Mouse (Mus musculus) right cerebral cortex, postnatal 14 days (tissue): Measurements from ENCODE around the gene Dusp28.

Source experiments
- DNase-seq: peaks from one replicate; pipeline ENCODE4 v3.0.0; 2022

Gene Dusp28

DNA sequence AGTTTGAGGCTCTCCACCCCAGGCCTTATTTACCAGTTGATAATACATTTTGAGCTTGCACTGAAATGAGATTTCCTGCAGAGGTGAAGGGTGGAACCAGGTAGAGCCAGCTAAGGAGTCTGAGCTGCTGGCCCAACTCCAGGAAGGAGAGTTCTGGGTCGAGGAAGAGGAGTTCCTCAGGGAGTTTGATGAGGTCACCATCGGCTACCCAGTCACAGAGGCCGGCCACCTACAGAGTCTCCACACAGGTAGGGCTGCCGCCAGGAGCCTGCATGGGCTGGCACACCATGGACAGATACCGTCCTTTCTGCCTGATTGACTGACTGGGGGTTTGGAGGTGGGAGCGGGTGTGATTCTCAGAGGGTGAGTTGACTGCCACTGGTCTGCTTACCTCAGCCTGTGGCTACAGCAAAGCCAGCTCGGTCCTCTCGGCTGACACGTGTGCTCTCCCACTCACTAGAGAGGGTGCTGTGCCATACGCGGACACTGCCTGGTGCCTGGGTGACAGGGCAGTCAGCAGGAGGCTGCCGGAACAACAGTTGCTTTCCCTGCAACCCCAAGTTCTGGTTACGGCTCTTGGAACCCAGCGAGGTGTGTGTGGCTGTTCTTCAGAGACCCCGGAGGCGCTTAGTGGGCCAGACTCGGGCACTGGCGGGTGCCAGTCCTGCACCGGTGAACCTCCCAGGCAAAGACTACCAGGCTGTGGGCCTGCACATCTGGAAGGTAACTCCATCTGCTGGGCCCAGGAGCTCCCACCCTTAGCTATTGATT is 36.6 kb downstream of the Dusp28 start:
- no peak for DNase-seq

DNA sequence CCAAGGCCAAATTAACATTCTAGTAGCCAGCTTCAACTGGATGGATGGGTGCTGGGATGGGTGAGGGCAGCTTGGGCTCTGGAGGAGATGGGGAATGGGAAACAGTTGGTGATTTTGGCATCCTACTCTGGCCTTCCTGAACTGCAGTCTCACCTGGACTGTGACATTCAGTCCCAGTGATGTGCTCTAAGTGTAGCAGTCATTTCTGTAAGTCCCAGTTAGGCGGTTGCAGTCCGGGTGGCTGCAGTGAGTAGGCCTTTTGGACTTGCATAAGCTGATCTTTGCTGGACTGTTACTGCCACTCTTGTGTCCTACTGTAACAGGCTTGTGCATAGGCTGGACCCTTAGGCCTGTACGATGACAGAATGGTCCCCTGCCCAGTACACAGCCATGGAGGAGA is 41.2 kb downstream of the Dusp28 start:
- DNase-seq: no peak

DNA sequence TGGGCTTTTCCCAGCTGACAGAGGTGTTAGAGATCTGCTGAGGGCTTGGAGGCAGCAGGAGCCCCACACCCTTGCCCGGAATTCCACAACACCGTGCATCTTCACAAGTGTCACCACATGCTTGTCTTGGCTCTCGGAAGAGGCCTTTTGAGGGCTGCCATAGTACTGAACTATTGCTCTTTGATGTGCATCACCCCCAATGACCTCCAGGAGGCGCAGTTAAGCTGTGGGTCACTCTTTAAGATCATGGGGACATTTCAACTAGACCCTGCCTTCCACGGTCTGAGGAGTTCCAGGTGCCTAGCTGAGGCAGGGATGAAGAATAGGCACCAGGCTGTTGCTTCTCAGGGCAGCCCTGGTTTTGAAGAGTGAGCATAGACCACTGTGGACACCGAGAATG is 42.6 kb downstream of the Dusp28 start:
- DNase-seq: no peak

DNA sequence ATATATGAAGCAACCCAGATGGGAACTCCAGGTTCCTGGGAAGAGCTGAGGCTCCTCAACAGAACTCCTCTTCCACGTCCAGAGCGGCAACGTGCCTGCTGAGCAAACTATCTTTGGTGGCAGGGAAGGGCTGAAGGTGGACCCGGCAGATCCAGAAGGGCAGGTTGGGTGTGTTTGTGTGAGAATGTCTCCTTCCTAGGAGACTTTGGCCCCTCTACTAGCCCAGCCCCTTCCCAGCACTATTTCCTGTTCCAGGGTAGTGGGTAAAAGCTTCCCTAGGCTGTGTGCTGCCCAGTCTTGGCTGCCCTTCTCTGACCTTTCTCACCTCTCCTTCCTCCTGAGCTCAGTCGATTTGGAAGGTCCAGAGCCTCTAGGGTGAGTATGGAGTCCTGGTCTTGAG is 43.8 kb downstream of the Dusp28 start, which contains the start of gene Gpr35:
Gene Gpr35 (plus strand): TSS at position 259 of the 400 bp plus-strand sequence.
- no peak for DNase-seq

DNA sequence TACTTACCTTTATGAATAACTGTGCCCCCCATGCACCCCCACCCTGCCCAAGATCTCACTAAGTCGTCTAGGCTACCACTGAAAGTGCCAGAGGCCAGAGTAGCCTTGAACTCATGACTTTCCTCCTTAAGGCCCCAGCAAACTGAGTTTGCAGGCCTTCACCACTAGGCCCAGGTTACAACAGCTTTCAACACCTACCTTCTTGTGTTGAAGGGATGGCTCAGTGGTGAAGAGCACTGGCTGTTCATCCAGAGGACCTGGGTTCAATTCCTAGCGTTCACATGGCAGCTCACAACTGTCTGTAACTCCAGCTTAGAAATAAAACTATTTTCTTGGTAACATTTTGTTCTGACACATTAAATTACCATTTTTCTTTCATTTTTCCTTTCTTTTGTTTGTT is 46.9 kb downstream of the Dusp28 start:
- no peak for DNase-seq

DNA sequence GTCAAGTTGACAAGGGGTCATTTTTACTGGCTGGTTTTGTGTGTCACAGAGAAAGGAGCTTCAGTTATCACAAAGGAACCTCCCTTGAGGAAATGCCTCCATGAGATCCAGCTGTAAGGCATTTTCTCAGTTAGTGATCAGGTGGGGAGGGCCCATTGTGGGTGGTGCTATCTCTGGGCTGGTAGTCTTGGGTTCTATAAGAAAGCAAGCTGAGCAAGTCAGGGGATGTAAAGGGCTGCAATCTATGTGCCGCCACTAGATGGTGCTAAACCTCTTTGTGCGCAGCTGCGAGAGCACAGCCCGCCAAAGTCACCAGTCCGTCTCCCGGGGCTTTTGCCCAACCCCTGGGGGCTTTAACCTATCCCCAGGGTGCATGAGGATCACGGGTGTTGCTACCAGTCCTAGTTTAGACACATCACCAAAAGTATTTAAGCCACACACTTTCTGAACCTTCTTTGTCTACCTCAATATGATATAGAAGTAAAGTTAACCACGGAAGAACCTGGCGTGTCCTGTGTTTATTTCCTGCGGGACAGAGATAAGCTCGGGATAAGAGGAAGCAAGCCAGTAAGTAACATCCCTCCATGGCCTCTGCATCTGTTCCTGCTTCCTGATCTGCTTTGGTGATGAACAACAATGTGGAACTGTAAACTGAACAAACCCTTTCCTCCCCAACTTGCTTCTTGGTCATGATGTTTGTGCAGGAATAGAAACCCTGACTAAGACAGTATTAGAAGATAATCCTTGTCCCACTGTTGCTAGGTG is 50.0 kb downstream of the Dusp28 start:
- DNase-seq: peak; percentile 75
